Mouse (Mus musculus) right cerebral cortex, postnatal 10 days (tissue): Measurements from ENCODE around the gene Cfap46.
A peak's percentile ranks its signal among the peaks of the same experiment; 100 is the strongest.
"Not testable (repeated sequence)": the region's sequence is repeated elsewhere in the genome, so short reads cannot be mapped to it uniquely, and the experiment has no call there.

Experiments used
- DNase-seq, 2 experiments: peaks; one replicate each; pipeline ENCODE4 v3.0.0; 2021; ENCODE audit warnings: low spot score in 2 of 2

The Cfap46 gene

DNA sequence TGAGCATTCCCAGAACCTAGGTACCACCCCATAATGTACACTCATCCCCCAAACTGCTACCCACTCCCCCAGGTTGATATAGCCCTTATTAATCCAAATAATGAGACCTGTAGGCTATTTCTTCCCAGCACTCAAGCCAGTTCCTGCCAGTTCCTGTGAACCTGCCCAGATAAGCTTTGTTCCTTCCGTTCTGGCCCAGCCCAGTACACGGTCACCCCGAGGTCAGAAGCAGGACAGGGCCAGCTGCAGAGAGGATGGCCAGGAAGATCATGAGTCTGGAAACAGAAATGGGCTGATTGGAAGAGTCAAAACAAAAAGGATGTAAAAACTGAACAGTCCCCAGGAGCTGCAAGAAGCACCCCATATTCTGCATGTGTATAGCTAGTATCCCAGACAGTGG, 20.3 kb downstream of the Cfap46 start:
- no peak for DNase-seq

DNA sequence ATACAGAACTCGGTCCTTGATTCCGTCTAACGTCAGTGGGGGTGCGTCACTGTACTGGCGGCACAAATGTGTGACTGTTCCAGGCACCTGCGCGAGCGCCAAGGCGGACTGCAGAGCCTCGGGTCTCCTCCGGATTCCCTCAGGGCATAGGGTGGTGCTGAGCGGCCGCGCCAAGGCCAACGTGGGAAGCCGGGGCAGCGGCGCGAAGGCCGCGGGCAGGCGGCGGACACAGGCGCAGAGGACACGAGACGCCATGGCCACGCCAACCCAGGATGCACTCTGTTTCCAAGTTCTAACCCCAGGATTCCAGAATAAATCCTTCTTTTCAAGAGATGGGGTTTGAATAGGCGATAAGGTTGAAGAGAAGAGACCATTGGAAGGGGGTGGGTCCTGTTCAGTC, 23.7 kb downstream of the Cfap46 start:
- not testable (repeated sequence) for DNase-seq

DNA sequence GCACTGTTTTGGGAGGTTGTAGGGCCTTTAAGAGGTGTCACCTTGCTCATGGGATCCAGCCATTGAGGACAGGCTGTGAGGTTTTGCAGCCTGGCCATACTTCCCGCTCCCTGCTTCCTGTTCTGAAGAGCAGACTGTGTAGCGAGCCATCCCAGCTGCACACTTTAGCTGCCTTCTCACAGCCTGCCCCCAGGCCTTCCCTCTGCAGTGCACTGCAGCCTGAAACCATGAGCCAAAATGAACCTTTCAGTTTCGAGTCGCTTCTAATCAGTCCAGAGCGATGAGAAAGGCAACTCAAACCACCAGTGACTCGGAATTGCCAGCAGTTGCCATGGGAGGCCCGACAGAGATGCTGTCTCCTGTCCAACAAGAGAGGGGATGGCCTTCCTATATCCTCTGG, 33.9 kb downstream of the Cfap46 start:
- DNase-seq = no peak

DNA sequence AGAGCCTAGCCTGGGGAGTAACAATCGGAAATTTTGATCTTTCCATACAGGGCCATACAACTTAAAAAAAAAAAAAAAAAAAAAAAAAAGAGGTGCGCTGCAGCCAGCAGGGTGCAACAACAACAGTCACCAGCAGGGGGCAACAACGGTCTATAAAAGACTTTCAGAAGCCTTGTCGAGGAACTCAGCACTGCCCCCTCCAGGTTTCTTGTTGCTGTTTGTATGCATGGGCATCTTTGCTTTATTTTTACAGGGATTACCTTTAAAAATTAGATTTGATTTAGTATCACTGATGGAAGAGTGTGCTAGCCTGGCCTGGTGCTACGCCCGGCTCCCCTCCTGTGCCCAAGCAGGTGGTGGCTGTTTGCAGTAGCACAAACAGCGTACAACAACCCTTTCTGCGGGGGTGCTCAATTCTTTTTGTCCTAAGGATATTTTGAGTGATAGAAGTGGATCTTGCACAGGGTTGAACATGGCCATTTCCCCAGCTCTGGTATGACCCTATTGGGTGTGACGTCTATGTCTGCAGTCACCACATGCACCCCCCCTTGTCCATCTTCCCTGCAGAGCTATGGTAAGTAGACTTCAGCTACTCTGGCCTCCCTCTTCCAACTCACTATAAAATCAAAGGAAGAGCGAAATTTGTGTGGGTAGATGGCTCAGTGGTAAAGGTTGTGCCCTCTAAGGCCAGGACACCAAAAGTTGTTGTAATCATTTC, 35.4 kb downstream of the Cfap46 start:
- DNase-seq = peak; percentile 90 to 94

DNA sequence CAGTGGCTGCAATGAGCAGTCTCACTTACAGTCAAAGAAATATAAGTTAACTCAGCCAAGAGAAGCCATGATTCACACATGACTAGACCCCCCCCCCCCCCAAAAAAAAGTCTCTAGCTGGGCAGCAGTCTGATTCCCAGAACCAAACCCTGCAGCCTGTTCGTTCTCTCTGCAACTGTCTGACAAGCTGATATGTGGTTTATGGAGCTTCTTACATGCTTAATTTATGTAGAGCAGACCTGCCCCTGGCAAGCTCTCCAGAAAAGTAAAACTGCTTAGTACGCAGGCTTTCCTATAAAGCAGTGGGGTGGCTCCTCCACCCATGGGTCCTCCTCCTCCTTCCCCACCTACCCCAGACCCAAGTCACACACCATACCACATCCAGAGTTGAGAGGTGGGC, 50.2 kb downstream of the Cfap46 start:
- DNase-seq = no peak

DNA sequence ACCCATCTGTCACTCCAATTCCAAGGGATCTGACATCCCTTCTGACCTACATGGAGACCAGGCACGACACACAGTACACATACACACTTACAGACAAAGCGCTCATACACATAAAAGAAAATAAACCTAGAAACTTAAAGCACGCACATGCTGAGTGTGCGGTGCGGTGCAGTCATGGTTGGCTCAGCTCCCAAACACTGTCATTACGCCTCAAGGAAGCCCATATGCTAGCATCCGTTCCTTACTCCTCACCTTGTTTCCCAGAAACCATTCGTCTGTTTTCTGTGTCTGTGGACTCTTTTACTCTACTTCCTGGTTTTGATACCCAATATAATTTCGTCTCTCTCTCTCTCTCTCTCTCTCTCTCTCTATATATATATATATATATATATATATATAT, 58.5 kb downstream of the Cfap46 start:
- no peak for DNase-seq

DNA sequence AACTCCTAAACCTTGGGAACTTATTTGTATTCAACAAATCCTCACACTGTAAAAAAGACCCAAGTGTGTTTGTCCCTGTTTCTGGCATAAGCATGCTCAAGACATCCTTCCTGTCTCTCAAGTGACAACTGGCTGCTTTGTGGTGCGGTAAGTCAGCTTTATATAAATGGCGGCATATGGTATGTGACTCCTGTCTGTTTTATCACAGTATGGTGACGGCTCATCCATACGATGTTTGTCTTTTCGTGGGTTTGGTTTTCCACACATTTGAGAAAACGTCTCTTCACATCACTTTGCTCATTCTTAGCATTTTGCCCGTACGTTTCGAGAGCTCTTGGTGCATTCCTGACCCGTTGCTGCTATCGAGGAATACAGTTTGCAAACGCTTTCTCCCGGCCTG, 61.0 kb downstream of the Cfap46 start:
- DNase-seq = no peak

DNA sequence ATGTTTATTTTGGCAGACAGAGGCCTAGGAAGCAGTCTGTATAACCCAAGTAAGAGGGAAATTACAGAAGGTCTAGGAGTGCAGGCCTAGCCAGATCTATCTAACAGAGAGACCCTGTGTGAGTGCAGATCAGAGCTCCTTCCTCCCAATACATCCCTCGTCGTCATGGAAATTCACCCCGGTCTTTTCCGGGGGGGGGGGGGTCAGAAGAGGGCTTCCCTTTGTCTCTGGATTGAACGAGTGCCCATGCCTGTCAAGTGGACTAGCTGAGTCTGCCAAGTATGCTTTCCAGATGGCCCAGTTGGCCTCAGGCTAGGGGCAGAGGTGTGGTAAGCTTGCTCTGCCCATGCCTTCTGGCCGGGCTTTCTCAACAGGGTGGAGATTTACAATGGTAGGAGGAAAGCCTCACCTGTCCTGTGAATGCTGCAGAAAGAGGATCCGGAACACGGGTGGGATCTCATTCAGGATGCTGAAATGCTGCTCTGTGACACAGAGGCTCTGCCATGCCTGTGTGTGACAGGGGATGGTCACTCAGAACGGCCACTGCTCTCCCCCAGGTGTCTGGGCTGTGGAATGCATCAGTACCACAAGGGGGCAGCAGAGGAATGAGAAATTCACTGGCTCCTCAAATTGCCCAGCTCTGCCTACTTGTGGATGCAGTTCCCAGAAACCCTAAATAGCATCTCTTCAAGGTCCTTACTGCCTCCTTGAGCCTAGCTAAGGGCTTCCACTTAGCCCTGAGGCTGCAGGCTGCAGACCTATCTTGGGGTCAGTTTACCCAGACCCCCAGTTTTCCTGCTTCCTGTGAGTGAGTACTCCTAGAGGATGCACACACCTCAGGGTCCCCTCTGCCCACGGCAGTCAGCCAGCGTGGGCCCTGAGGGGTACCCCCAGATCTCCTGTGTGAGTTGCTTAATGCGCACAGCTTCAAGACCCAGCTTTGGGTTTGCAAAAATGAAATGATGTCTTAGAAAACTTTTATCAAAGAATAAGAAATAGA, 67.5 kb downstream of the Cfap46 start:
- DNase-seq = peak; percentile 79 to 81

DNA sequence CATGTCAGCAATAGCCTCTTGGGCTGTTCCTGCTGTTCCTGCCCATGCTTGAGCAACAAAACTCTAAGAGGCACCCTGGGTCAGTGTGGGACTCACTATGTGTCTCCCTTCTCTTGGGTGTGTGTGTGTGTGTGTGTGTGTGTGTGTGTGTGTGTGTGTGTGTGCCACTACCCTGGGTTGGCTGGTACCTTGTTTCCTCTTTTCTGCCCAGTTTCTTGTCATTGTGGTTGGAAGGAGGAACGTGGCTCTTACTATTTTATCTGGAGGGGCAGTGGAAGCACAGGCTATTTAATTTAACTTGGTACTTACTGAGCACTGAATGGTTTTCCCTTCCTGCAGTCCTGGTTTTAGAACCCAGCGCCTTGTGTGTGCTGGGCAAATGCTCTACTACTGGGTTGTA, 73.3 kb downstream of the Cfap46 start:
- DNase-seq = no peak

DNA sequence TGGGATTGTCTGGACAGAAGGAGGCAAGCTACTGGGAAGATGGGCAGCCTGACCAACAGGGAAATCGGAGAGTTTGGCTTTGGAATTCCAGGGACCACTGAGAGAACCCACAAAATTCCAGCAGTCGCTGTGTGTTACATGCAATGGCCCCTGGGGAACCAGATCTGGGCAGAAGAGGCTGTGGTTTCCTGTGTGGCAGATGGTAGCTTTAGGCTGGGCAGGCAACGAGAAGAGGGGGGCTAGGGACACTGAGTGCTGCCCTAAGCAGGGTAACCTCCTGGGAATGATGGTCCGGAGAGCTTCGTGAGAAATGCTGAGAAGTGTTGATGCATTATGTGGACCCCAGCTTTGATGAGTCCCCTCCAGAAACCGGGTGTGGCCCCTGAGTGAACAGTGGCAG, 87.8 kb downstream of the Cfap46 start:
- no peak for DNase-seq

DNA sequence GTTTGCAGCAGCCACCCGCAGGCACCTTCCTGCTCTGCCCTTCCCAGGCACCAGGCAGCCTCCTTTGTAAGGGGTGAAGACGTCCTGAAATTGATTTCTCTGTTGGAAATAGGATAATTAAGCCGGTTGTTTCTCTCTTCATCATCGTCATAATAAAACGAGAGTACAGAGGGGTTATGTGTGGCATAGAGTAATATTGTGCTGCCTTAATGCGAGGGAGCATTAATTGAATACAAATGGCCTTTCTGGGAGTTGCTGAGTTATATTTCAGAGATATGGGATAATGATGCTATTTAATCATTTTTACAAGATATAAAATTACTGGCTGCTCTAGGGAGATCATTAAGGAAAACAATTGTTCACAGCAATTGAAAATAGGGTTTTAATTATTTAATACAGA, 88.3 kb downstream of the Cfap46 start:
- no peak for DNase-seq

DNA sequence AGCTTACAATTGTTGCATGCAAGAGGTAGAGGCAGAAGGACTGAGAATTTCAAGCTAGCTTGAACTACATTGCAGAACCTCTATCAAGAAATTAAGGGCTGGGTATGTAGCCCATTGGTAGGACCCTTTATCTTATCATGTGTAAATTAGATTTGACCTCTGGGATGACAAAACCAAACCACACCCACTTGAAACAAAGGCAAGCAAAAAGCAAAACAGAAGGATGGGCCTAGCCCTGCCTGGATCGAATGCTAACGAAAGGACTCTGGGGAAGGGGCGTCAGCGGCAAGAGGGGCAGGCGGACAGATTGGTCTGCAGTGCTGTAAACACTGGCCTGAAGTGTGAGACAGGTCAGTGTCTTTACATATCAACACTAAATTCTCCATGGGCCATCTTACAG, 92.3 kb downstream of the Cfap46 start:
- no peak for DNase-seq

DNA sequence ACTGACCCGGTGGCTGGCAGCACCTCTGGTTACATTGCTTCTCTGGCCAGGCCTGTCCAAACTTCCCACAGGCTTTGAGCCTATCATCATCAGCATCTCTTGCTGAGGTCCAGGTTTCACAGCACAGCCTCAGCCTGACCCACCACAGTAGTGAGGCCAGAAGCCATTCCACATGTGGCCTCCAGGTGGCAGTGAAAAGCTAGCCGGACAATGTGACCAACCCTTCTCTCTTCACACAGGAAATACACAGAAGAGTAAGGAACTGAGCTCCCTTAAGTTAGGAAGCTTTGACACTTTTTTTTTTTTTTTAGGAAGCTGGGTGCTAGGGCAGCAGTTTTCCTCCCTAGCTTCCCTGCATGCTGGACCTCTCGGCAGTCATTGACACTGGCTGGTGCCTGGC, 93.3 kb downstream of the Cfap46 start:
- DNase-seq = peak in 1 of 2 experiments; percentile 62

DNA sequence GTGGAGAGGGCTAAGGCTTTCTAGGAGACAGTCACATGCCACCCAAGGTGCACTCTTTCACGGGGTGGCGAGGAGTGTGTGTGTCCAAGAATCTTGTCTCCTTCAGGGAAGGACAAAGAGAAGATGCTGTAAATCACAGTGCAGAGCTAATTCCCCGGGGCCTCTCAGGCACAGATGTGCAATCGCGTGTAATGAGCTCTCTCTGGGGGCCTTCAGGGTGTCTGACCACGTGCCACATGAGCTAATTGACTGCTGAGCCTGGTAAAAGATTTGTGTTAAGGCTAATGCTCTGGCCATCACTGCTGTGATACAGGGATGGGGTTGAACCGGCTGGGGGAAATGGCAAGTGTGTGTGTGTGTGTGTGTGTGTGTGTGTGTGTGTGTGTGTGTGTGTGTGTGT, 95.7 kb downstream of the Cfap46 start:
- no peak for DNase-seq

DNA sequence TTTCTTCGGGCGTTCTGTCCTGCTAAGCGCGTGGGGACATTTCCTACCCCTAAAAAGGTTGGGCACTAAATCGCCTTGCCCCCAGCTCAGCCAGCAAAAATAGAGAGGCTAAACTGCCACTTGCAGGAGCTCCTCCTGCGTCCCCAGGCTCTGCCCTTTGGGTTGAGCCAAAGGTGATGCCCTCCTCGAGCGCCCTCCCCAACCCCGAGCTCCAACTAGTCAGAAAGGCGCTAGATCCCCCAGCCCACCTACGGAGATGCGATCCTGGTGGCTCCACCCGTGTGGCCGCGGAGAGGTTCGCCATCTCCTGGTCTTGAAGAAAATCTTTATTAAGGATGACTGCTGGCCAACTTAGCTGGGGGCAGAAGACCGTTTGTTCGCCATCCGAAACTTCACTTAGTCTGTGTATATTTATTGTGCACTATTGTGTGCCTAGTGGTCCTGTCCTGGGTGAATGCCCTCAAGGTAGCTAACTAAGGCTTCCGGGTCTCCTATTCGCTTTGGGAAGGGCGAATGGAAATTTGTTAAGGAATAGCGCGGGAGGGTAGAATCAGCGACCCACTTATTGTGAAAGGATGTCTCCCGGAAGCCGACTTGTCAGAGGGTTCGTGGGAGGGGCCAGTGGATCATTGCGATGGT, 98.3 kb downstream of the Cfap46 start:
- DNase-seq = no peak

DNA sequence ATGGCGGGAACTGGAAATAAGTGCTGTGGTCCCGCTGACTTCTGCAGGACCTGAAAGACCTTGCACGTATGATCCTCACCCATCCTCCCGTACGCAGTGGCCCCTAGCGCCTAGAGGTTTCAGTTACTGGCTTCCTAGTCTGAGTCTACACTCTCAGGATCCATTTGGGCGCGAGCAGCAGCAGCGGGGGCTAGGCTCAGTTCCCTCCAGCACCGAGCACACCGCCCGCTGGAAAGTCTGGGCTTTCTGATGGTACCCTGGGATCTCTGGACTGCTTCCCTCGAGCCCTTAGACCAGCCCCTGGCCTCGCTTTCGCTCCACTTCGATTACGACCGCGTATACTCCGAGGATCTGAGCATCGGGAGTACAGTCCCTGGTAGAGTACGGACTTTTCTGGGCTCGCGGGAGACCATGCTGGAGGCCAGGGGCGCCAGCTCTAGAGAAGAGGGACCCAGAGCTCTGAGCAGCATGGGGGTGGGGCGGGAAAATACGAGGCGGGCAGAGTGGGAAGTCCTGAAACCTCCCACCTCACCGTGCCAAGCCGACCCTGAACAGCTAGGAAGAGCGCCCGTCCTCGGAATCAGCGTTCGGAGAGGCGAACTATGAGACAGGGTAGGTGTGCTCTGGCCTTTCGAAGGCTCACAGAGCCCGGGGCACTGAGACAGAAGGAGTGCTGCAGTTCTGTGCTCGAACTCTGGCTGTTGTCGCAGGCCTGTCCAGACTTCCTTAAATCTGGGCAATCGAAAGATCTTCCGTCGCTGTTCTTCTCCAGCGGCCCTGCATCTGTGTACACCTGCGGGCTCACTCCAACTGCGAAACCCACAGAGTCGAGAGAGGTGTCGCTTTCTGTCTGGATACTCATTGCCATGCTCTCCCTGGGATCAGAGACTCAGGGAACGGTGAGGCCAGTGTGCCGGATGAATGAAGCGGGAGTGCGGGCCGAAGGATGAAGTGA, 99.1 kb downstream of the Cfap46 start:
- DNase-seq = no peak

DNA sequence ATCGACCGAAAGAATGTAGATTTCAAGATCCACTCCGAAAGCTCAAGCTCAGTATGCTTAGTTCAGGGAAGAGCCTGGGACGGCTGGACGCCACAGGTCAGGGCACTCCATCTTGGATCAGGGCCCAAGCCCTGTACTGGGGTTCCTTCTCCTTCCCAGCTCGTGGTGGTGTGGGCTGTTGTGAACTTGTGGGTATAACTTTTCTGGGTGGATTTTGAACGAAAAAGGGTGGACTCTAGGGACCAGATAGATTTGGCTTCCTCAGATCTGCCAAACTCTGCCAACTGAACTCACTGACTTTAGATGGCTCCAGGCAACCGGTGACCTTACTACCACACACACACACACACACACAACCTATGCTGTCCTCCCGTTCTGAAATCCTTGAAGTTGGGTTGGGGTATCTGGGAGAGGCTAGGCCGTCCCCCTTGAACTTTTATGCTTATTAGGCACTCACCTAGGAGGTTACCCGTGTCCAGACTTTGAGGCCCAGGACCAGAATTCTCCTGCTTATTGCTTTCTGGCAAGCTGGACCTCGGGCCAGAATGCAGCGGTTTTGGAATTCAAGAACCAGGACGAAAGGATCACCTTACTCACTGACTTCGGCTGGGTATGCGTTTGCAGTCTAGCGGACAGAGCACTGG, 100.4 kb downstream of the Cfap46 start:
- no peak for DNase-seq

DNA sequence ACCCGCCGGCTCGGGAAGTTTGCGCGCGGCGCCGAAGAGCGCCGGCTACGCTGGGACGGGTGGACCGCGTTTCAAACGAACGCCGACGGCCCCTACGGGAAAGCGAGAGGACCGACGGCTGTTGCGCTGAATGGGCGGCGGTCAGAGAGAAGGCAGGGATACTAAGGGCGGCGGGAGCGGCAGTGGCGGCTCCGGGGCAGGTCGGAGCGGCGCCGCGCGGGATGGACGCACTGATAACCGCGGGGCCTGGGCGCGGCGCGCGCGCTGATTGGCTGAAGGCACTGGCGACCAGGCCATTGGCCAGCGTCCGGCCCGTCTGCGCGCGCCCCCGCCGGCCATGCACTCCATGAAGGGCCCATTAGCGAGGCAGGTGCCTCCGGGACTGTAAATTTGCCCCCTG, 101.0 kb downstream of the Cfap46 start, which contains the start of gene Nkx6-2:
Nkx6-2 (minus strand) TSS at position 203 of the 400 bp plus-strand sequence.
- DNase-seq = no peak

DNA sequence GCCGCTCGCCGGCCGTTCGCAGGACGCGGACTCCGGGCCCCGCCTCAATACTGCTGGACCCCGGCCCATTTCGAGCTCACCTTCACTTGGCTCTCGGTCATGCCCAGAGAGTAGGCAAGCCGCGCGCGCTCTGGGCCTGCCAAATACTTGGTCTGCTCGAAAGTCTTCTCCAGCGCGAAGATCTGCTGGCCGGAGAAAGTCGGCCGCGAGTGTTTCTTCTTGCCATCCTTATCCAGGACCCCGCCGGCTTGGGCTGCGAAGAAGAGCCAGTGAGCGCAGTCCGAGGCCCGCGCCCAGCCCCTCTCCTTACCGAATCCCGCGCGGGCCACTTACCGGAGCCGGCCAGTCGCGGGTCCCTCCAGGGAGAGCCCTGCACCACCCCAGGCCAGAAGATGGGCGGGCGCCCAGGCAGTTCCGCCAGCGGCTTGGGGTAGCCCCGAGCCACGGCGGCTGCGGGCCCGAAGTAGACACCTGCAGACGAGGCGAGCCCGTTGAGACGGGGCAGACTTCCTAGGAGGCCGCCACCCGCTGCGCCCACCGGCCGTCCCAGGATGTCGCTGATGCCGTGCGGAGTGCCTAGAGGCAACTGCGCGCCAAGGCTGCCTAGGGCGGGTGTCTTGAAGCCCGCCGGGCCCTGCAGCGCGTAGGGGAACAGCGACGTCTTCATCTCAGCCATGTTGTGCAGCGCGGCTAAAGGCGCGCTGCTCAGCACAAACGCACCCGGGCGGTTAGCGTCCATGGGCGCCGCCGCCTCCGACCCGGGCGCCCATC, 101.6 kb downstream of the Cfap46 start:
- DNase-seq = no peak
